Mouse (Mus musculus): ENCODE measurements around the gene Disc1.

The Disc1 gene

GRCm38 (mm10) chr8:125066913-125067595 is 13.1 kb downstream of the Disc1 start:
- peak; percentile 90 for DNase-seq (ENCODE audit: low read depth)

GRCm38 (mm10) chr8:125067596-125067960 is 13.6 kb downstream of the Disc1 start:
- DNase-seq (ENCODE audit: low read depth): peak; percentile 77

- peak; percentile 66 for DNase-seq (ENCODE audit: low read depth)
Measured at GRCm38 (mm10) chr8:125068146-125068905, 14.3 kb downstream of the Disc1 start.

GRCm38 (mm10) chr8:125069304-125069703 is 15.3 kb downstream of the Disc1 start:
- DNase-seq (ENCODE audit: low read depth): no peak

GRCm38 (mm10) chr8:125069733-125070132 is 15.7 kb downstream of the Disc1 start:
- peak; percentile 41 for DNase-seq (ENCODE audit: low read depth)

- no peak for DNase-seq (ENCODE audit: low read depth)
Measured at GRCm38 (mm10) chr8:125074141-125074540, 20.1 kb downstream of the Disc1 start.

- DNase-seq (ENCODE audit: low read depth): no peak
Measured at GRCm38 (mm10) chr8:125074581-125074980, 20.6 kb downstream of the Disc1 start.

GRCm38 (mm10) chr8:125075389-125075788 is 21.4 kb downstream of the Disc1 start:
- no peak for DNase-seq (ENCODE audit: low read depth)

- no peak for DNase-seq (ENCODE audit: low read depth)
Measured at GRCm38 (mm10) chr8:125077326-125077725, 23.3 kb downstream of the Disc1 start.

- no peak for DNase-seq (ENCODE audit: low read depth)
Measured at GRCm38 (mm10) chr8:125078771-125079384, 24.9 kb downstream of the Disc1 start.

- DNase-seq (ENCODE audit: low read depth): no peak
Measured at GRCm38 (mm10) chr8:125080388-125081344, 26.7 kb downstream of the Disc1 start.

- peak; percentile 39 for DNase-seq (ENCODE audit: low read depth)
Measured at GRCm38 (mm10) chr8:125083746-125084145, 29.8 kb downstream of the Disc1 start.

GRCm38 (mm10) chr8:125084523-125084922 is 30.5 kb downstream of the Disc1 start:
- no peak for DNase-seq (ENCODE audit: low read depth)

GRCm38 (mm10) chr8:125090889-125091740 is 37.1 kb downstream of the Disc1 start:
- DNase-seq (ENCODE audit: low read depth): no peak

- no peak for DNase-seq (ENCODE audit: low read depth)
Measured at GRCm38 (mm10) chr8:125097140-125097539, 43.1 kb downstream of the Disc1 start.

- DNase-seq (ENCODE audit: low read depth): no peak
Measured at GRCm38 (mm10) chr8:125098050-125098449, 44.1 kb downstream of the Disc1 start.

GRCm38 (mm10) chr8:125102303-125102702 is 48.3 kb downstream of the Disc1 start:
- no peak for DNase-seq (ENCODE audit: low read depth)

- DNase-seq (ENCODE audit: low read depth): no peak
Measured at GRCm38 (mm10) chr8:125113171-125113570, 59.2 kb downstream of the Disc1 start.

- no peak for DNase-seq (ENCODE audit: low read depth)
Measured at GRCm38 (mm10) chr8:125113831-125114230, 59.8 kb downstream of the Disc1 start.

- DNase-seq (ENCODE audit: low read depth): no peak
Measured at GRCm38 (mm10) chr8:125115321-125115720, 61.3 kb downstream of the Disc1 start.

- DNase-seq (ENCODE audit: low read depth): peak; percentile 43
Measured at GRCm38 (mm10) chr8:125116616-125117015, 62.6 kb downstream of the Disc1 start.

Measured in 416B (cell line).